Mouse (Mus musculus) kidney, adult 8-10 months (tissue): Measurements from ENCODE around the gene Slc16a11.

Source experiments
- DNase-seq, 2 experiments: peaks; one replicate each; pipeline ENCODE4 v3.0.0; 2022

Gene Slc16a11

GRCm38 (mm10) chr11:70201691-70202090 is 10.9 kb upstream of the Slc16a11 start:
- DNase-seq, result peak; percentile 81 to 90

GRCm38 (mm10) chr11:70206801-70207200 is 5.8 kb upstream of the Slc16a11 start:
- no peak for DNase-seq

- no peak for DNase-seq
Measured at GRCm38 (mm10) chr11:70207283-70207682, 5.3 kb upstream of the Slc16a11 start.

- no peak for DNase-seq
Measured at GRCm38 (mm10) chr11:70208778-70209388, 3.7 kb upstream of the Slc16a11 start.

GRCm38 (mm10) chr11:70210681-70211080 is 1.9 kb upstream of the Slc16a11 start:
- peak in 1 of 2 experiments; percentile 2 for DNase-seq

GRCm38 (mm10) chr11:70211972-70212371 is 580 bp upstream of the Slc16a11 start:
- no peak for DNase-seq

- peak; percentile 89 to 90 for DNase-seq
Measured at GRCm38 (mm10) chr11:70212896-70213295, 344 bp downstream of the Slc16a11 start.

- DNase-seq, result peak in 1 of 2 experiments; percentile 25
Measured at GRCm38 (mm10) chr11:70213736-70214135, 1.2 kb downstream of the Slc16a11 start.

- DNase-seq, result peak; percentile 81 to 82
Measured at GRCm38 (mm10) chr11:70214191-70214855, 1.8 kb downstream of the Slc16a11 start.

GRCm38 (mm10) chr11:70214856-70215209 is 2.3 kb downstream of the Slc16a11 start:
- DNase-seq, result no peak

GRCm38 (mm10) chr11:70215301-70215700 is 2.7 kb downstream of the Slc16a11 start:
- DNase-seq, result peak; percentile 71

- DNase-seq, result peak in 1 of 2 experiments; percentile 4
Measured at GRCm38 (mm10) chr11:70216103-70216502, 3.6 kb downstream of the Slc16a11 start.

GRCm38 (mm10) chr11:70218039-70218438 is 5.5 kb downstream of the Slc16a11 start:
- DNase-seq, result peak; percentile 82 to 89

- DNase-seq, result peak in 1 of 2 experiments; percentile 44
Measured at GRCm38 (mm10) chr11:70218741-70219470, 6.4 kb downstream of the Slc16a11 start.

- DNase-seq, result no peak
Measured at GRCm38 (mm10) chr11:70219873-70220272, 7.3 kb downstream of the Slc16a11 start.

- DNase-seq, result no peak
Measured at GRCm38 (mm10) chr11:70220323-70220722, 7.8 kb downstream of the Slc16a11 start.

GRCm38 (mm10) chr11:70220731-70221602 is 8.4 kb downstream of the Slc16a11 start, which contains the start of gene Slc16a13:
Slc16a13 (minus strand) TSS chr11:70221064.
- DNase-seq, result peak; percentile 98 to 99

- peak in 1 of 2 experiments; percentile 68 for DNase-seq
Measured at GRCm38 (mm10) chr11:70221603-70222500, 9.3 kb downstream of the Slc16a11 start.

GRCm38 (mm10) chr11:70223724-70224123 is 11.2 kb downstream of the Slc16a11 start:
- peak in 1 of 2 experiments; percentile 44 for DNase-seq

GRCm38 (mm10) chr11:70225798-70226601 is 13.4 kb downstream of the Slc16a11 start:
- peak in 1 of 2 experiments; percentile 30 for DNase-seq

GRCm38 (mm10) chr11:70226602-70226890 is 14.0 kb downstream of the Slc16a11 start:
- peak in 1 of 2 experiments; percentile 57 for DNase-seq
